Mouse (Mus musculus): ENCODE results near the gene Bgn. TPM values are rescaled to one million over a fixed set of nuclear protein-coding genes. Genes with fewer than 3 reads are reported as not detected.
A peak's percentile ranks its signal among the peaks of the same experiment; 100 is the strongest.

Bgn gene
- total RNA-seq, 2 experiments from 2014 or later = 37.5 to 70.6 TPM

GRCm38 (mm10) chrX:73505130-73505735 lies 21.8 kb downstream of the Bgn start:
- no peak for DNase-seq
- H3K27ac ChIP-seq = no peak overlapping the region

GRCm38 (mm10) chrX:73506577-73506976 lies 23.2 kb downstream of the Bgn start:
- intact Hi-C loops (cut with DNase I) = no loop called here
- no peak overlapping the region for H3K4me3 ChIP-seq
- DNase-seq = no peak
- no peak overlapping the region for H3K27ac ChIP-seq
- no peak for TF ChIP-seq CTCF (IDR thresholded peaks at IDR 0.05)

More at GRCm38 (mm10) chrX:73505130-73505735, 21.8 kb downstream of the Bgn start:
- intact Hi-C loops (cut with DNase I) = no loop called here
- H3K4me3 ChIP-seq = no peak overlapping the region
- TF ChIP-seq CTCF (IDR thresholded peaks at IDR 0.05) = no peak

DNA sequence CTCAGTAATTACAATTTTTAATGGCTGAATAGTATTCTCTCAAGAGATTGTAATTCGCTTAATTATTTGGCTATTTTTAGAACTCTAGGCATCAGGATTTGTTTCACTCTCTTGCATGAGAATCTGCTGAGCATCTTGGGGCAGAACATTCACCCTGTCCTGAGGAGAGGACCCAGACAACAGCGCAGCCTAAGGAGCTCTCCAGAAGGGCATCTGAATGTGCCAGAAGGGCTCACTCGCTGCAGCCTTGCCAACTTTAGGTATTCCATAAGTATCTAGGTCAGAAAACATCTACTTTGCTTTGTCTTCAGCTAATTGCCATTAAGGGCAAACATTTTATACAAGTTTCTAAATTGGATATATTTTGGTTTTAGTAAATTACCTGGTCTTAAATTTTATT lies 25.8 kb downstream of the Bgn start:
- intact Hi-C loops (cut with DNase I) = no loop called here
- TF ChIP-seq CTCF (IDR thresholded peaks at IDR 0.05) = no peak
- Histone ChIP-seq H3K27ac (no peak overlapping the region), H3K4me3 (no peak overlapping the region)
- no peak for DNase-seq

- intact Hi-C loops (cut with DNase I) = no loop called here
- no peak for DNase-seq
- TF ChIP-seq CTCF (IDR thresholded peaks at IDR 0.05) = no peak
- Histone ChIP-seq H3K4me3 (no peak overlapping the region), H3K27ac (no peak overlapping the region)
These were observed 29.5 kb downstream of the Bgn start for GRCm38 (mm10) chrX:73512904-73513303.

DNA sequence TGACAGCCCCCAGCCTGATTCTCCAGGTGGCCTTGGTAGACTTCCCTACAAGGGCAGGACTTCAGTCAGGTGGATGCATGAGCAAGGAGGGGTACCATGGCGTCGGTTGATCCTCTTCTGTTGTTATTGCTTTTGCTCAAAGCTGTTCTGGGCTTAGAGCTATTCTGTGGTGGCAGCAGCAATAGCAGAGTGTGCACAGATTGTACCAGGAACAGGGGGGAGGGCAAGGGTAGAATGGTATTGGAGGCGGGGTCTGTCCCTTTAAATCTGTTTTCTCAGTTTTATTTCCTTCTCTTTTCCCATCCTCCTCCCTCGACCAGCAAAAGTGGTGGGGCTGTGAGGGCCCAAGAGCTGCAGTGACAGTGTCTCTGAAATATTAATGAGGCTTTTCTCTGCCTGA lies 33.2 kb downstream of the Bgn start:
- Histone ChIP-seq H3K4me3 (no peak overlapping the region), H3K27ac (no peak overlapping the region)
- intact Hi-C loops (cut with DNase I) = no loop called here
- DNase-seq = no peak
- no peak for TF ChIP-seq CTCF (IDR thresholded peaks at IDR 0.05)

DNA sequence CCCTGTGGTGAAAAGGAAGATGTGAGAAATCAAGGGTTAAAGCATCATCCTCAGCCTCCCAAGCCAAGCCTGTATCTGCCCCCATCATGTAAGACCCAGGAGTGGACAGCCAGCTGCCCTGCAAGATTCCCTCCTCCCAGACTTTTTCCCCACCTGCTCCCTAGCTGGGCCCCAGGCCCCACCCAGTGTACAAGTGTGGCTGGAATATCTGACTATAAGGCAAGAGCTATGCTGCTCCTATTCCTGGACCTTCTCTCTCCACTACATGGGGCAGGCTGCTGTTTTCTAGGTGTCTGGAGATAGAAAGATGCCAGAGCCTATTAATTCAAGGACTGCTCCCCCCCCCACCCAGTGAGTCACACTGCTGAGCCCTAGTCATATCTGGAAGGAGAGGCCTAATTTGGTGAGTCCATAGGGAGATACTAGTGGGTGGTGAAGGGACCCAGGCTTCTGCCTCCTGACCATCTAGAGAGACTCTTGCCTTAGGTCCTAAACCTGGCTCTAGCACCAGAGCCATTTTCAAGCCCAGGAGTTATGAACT lies 33.7 kb downstream of the Bgn start:
- no peak for TF ChIP-seq CTCF (IDR thresholded peaks at IDR 0.05)
- DNase-seq = no peak
- H3K4me3 ChIP-seq = no peak overlapping the region
- intact Hi-C loops (cut with DNase I) = no loop called here
- peak overlapping the region; percentile 31; the same call in 1 of the 2 replicates for H3K27ac ChIP-seq

GRCm38 (mm10) chrX:73520692-73521091 lies 37.3 kb downstream of the Bgn start:
- DNase-seq = peak; percentile 29
- Histone ChIP-seq H3K4me3 (no peak overlapping the region), H3K27ac (peak overlapping the region; percentile 16; the same call in 1 of the 2 replicates)
- TF ChIP-seq CTCF (IDR thresholded peaks at IDR 0.05) = no peak
- intact Hi-C loops (cut with DNase I) = no loop called here

- Histone ChIP-seq H3K27ac (peak overlapping the region; percentile 91), H3K4me3 (no peak overlapping the region)
- peak; percentile 57 for DNase-seq
- intact Hi-C loops (cut with DNase I) = no loop called here
- TF ChIP-seq CTCF (IDR thresholded peaks at IDR 0.05) = no peak
These were observed 41.2 kb downstream of the Bgn start for GRCm38 (mm10) chrX:73524318-73525222.

GRCm38 (mm10) chrX:73525223-73526140 lies 42.1 kb downstream of the Bgn start:
- Histone ChIP-seq H3K27ac (peak overlapping the region; percentile 91), H3K4me3 (no peak overlapping the region)
- intact Hi-C loops (cut with DNase I) = no loop called here
- DNase-seq = peak; percentile 50
- TF ChIP-seq CTCF (IDR thresholded peaks at IDR 0.05) = no peak

- peak; percentile 85 for DNase-seq
- intact Hi-C loops (cut with DNase I) = no loop called here
- TF ChIP-seq CTCF (IDR thresholded peaks at IDR 0.05) = peak; percentile 55
These were observed 43.0 kb downstream of the Bgn start for GRCm38 (mm10) chrX:73526410-73526887.

DNA sequence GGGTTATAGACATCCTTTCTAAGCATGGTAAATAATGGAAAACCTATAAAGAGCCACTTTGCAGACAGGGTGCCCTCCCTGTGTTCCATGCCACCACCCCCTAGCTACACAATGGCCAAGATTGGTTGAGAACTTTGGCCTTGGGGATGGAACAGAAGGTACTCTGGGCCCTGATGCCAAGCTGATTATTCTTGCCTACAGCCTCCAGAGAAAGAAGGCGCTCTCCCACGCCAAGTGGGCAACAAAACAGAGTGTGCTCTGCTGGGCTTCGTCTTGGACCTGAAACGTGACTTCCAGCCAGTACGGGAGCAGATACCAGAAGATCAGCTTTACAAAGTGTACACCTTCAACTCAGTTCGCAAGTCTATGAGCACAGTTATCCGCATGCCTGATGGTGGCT lies 54.5 kb downstream of the Bgn start:
- DNase-seq = no peak
- no peak overlapping the region for H3K27ac ChIP-seq
- no peak overlapping the region for H3K4me3 ChIP-seq
- TF ChIP-seq CTCF (IDR thresholded peaks at IDR 0.05) = no peak
- intact Hi-C loops (cut with DNase I) = no loop called here

More at GRCm38 (mm10) chrX:73526410-73526887, 43.0 kb downstream of the Bgn start:
- H3K27ac ChIP-seq = peak overlapping the region; percentile 91
- no peak overlapping the region for H3K4me3 ChIP-seq

DNA sequence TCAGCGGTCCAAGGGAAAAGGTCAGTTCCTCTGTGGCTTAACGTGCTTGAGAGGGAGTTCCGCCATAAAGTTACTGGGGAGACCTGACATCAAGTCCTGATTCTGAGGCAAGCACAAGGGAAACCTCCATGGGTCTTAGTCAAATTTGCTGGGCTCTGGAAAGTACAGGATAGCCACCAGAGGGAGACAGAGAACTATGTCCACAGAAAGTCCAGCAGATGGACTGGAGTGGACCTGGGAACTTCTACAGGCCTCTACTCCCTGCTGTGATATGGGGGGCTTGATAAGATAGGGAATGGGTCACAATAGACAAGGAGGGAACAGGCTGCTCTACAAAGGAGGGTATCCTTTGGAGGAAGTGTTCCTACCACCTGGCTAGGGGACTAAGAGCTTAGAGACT lies 59.9 kb downstream of the Bgn start:
- no peak for DNase-seq
- intact Hi-C loops (cut with DNase I) = no loop called here
- H3K4me3 ChIP-seq = no peak overlapping the region
- TF ChIP-seq CTCF (IDR thresholded peaks at IDR 0.05) = peak; percentile 60
- H3K27ac ChIP-seq = no peak overlapping the region

Other genes starting within 250 kb of the Bgn start
- not detected for gene Xlr4c, start 240.5 kb upstream of the Bgn start, total RNA-seq (2021)
- gene Xlr3c, start 218.2 kb upstream of the Bgn start, total RNA-seq (2021) = under 1 TPM in 1 of 2 experiments, not detected in 1; 0.22 TPM
- gene Xlr5a, start 190.6 kb upstream of the Bgn start, total RNA-seq (2021) = not detected
- not detected for gene Xlr5c, start 190.6 kb upstream of the Bgn start, total RNA-seq (2021)
- gene Gm45015, start 146.8 kb upstream of the Bgn start, total RNA-seq (2021) = not detected
- gene Zfp275, start 141.0 kb upstream of the Bgn start, total RNA-seq (2021) = 1 to 10 TPM; 3.9 to 7.7 TPM
- not detected for gene Gm18336, start 84.9 kb upstream of the Bgn start, total RNA-seq (2021)
- under 1 TPM in 1 of 2 experiments, not detected in 1; 0.03 TPM for gene Zfp92, start 72.5 kb upstream of the Bgn start, total RNA-seq (2021)
- gene Trex2, start 48.3 kb upstream of the Bgn start, total RNA-seq (2021) = not detected
- 10 to 100 TPM in 1 of 2 experiments, 1 to 10 TPM in 1; 9.3 to 10.7 TPM for gene Haus7, start 24.6 kb upstream of the Bgn start, total RNA-seq (2021)
- gene Atp2b3, start 19.5 kb downstream of the Bgn start, total RNA-seq (2021) = 10 to 100 TPM; 10.1 to 12.7 TPM
- gene Dusp9, start 155.8 kb downstream of the Bgn start, total RNA-seq (2021) = not detected
- gene Pnck, start 176.5 kb downstream of the Bgn start, total RNA-seq (2021) = 10 to 100 TPM in 1 of 2 experiments, 1 to 10 TPM in 1; 8.1 to 10.6 TPM
- 100 to 1,000 TPM; 125 to 154 TPM for gene Slc6a8, start 189.5 kb downstream of the Bgn start, total RNA-seq (2021)
- 10 to 100 TPM; 48.5 to 55.8 TPM for gene Bcap31, start 232.6 kb downstream of the Bgn start, total RNA-seq (2021)
- gene Abcd1, start 233.0 kb downstream of the Bgn start, total RNA-seq (2021) = 10 to 100 TPM; 20.1 to 24.2 TPM

Data from gastrocnemius, adult 2 months (tissue).